Mouse (Mus musculus) thymus, postnatal 36 days (tissue): ENCODE measurements around the gene Ppp1r32.
A peak's percentile ranks its signal among the peaks of the same experiment; 100 is the strongest.

ENCODE experiments used
- DNase-seq, 2 experiments: peaks; one replicate each; pipeline ENCODE4 v3.0.0; 2022; ENCODE audit warnings: mixed read lengths in 2 of 2

The Ppp1r32 gene

DNA sequence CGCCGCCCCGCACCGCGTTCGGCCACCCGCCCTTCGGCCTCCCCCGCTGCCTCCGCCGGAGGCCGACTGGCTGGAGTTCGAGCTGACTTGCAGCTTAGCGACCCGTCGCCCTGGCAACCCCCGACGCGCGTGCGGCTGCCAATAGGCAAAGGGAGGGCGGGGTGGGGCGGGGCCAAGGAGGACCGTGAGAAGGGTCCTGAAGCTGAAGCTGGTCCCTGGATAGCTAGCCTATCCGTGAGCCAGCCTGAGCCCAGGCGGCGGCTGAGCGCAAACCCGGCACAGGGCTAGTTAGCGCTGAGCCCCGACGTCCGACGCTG is 25.3 kb downstream of the Ppp1r32 start:
- peak in 1 of 2 experiments; percentile 21 for DNase-seq

DNA sequence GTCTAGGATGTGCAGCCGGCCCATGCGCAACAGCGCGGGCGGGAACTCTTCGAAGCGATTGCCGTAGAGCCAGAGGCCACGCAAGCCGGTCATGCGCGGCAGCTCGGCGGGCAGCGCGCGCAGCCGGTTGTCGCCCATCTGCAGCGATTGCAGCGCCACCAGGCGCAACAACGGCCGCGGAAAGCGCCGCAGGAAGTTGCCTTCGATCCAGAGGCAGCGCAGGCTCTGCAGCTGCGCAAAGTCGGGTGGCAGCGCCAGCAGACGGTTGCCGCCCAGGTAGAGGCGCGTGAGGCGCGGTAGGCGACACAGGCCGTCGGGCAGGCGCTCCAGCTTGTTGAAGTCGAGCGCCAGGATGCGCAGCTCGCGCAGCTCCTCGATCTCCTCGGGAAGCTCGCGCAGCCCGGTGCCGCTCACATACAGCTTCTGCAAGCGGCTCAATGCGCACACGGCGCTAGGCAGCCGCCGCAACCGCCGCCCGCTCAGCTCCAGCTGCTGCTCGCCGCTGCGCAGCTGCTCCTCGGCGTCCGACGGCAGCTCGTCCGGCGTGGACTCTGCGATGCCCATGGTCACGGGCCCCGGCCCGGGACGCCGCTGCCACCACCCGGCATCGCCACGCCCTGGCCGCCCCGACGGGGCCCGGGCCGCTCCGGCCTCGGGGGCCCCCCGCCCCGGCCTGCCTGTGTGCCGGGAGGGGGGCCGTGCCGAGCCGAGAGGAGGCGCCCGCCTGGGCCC is 25.8 kb downstream of the Ppp1r32 start, which contains the start of gene Lrrc10b:
TSS of gene Lrrc10b (minus strand) at position 722 of the 732 bp plus-strand sequence.
- DNase-seq, result peak; percentile 55

DNA sequence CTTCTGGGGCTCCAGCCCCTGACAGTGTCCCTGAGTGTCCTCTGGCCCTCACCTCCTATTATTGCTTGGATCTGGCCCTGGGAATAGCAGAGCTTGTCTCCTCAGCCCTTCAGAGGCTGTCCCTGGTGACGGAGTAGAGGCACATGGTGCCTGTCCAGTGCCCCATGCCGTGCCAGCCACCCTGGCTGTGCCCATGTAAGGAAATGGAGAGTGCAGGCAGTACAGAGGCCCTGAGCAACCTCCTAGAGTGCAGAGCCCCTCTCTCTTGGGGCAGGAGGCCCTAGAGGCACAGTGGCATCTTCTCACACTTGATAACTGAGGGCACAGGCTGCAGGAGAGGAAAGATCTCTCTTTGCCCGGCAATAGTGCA is 27.3 kb downstream of the Ppp1r32 start:
- no peak for DNase-seq

DNA sequence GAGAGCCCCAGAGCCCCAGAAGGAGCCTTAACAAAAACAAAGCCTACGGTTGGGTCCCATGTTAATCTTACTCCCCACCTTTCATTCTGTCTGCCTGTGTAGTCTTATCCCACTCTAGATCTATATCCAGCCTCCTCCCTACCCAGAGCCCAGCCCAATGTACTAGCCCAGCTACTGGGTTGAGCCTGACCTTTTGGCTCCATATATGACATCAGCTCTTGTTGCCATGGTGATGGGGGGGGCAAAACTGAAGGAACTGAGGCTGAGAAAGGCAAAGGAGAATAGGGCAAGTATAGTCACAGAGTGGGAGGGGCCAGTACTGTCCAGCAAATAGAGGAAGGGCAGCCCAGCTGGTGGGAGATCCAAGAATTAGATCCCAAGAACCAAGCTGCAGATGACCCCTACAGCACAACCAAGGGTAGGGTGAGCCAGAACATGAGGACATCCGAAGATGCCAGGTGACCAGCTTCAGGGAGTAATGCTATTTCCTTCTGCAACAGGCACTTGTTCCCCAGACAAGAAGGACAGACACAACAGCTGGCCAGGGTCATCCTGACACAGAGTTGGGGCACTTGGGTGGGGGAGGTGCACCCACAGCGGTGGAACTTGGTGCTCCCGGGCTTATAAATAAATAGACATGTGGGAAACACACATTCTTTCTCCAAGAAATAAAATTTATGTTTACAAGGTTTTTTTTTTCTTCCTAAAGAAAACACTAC is 27.9 kb downstream of the Ppp1r32 start:
- DNase-seq, result no peak

DNA sequence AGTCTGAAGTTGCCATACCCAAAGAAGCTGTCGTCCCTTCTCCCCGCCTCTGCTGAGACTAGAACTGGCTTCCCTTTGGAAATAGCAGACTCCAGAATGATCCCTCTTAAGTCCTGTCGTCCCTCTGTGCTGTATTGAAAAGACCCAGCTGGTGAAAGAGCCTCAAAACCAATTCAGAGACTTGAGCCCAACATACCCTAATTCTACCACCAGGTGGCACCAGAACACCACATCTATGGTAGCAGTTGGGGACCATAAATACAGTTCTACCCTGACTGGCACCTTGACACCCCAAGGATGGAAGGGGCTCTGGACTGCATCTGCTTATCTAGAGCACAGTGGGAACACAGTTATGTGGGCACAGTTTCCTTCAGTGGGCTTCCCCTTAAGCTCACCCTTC is 33.0 kb downstream of the Ppp1r32 start:
- DNase-seq, result peak; percentile 35 to 46

DNA sequence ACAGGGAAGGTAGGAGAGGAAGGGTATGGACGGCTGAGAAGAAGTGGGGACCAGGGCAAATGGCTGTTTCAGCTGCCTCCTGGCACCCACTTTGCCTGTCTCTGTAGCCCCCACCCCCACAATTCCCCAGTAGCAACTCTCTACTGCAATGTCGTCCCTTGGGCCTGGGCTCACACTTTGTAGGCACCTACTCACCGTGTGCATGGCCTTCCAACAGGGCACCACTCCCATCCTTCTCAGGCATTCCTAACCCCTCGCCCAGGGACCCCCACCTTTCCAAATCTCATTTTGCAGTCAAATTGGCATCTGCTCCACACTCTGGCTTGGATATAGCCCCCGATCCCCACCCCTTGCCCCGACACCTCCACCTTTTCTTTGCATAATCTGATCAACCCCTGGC is 33.5 kb downstream of the Ppp1r32 start:
- DNase-seq, result no peak

DNA sequence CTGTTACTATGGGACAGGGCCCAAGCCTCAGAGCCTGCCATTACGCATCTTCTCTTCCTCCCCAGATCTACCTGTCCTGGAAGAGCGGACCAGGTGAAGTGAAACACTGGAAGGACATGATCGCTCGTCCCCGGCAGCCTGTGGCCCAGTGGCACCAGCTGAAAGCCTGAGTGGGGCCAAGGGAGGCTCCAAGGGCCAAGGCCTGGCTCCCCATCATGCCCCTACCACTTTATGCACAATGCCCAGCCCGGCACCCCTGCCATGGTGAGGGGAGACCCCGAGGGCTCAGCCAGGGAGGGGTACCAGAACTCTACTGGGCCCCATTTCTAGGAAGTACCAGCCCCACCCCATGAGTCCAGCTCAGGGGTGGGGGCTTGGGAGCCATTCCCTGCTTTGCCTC is 34.5 kb downstream of the Ppp1r32 start:
- no peak for DNase-seq

DNA sequence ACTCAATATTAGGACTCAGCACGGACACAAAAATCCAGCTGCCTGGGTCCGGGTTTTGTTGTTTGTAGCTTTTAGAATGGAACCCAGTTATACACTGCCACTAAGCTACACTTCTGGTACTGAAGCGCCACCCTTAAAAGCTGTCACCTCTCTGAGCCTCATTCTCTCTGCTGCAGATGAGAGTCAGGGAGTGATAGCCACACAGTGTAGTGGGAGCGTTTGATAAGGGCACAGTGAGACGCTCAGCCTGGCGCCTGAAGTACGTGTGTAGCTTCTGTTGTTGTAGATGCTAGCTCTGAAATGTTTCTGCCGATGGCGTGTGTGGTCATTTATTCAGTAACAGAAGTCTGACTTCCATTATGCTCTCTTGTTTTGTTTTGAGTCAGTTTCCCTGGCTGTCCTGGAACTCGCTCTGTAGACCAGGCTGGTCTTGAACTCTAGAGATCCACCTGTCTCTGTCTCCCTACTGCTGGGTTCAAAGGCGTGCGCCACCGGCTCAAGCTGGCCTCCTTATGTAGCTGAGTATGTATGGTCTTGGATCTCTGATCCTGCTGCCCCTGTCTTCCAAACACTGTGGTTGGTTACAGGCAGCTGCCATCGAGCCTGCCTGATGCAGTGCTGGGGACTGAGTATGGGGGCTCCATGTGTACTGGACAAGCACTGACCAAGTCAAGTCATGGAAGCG is 37.9 kb downstream of the Ppp1r32 start:
- DNase-seq, result no peak

DNA sequence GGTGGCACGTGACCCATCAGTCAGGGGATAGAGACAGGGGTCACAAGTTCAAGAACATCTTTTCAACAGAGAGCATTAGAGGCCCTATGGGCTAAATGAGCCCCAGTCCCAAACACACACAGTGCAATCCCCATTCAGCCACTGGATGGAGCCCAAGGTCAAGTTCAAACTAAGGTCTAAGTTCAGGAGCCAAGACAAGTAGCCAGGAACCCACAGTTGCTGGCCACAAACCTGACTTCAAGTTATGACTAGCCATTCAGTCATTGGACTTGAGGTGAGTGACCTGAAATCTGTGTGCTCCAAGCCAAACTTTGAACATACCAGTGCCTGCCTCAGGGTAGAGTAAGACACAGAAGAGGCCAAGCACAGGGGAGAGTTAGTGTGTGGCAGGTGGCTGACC is 45.2 kb downstream of the Ppp1r32 start:
- DNase-seq, result no peak

DNA sequence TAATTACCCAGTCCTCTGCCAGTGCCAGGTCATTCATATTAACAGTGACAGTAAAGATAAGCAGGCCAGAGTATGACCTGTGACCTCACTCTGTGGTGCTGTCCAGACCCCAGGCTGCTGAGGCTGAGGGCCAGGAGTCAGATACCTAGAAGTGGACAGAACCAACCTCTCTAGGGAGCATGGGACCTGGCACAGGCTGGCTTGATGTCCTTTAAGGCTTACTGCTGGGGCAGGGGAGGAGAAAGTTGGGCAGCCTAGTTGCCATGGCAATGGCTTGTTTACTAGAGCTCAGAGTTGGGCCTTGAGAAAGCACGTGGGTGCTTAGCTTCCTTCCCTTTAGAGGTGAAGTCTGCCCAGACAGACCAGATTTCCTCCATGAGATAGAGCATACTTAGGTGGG is 46.0 kb downstream of the Ppp1r32 start:
- DNase-seq, result no peak

DNA sequence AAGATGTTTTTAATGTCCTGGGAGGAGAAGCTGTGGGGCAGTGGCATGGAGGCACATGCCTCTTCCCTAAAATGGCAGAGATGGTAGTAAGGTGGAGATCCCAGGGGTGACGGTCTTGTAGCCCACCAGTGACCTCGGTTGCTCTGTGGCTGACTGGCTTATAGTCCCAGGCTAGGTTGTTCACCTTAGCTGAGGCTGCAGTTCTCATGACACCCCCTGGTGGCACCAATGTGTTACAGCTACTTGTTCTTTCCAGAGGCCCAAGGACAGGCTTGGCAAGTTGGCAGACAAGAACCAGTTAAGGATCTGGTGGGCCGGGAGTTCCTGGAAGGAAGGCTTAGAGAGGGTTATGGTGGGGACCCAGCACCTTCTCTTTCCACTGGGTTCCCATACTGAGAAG is 46.8 kb downstream of the Ppp1r32 start:
- peak; percentile 24 to 30 for DNase-seq

DNA sequence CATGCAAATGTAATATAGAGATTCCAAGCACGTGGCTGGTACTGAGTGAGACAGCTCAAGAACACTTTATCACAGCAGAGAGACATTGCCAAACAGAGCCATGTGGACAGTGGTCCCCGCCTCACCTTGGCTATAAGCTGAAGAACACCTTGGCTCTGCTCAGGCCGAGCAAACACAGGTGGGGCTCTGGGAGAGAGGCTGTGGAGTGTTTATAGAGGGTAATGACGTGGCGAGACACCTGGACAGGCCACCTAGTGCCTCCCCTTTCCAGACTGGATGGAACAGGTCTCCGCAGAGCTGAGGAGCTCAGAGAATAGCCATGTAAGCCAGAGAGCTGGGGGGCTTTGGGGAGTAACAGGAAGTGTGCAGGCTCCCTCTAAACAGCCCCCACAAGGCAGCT is 47.8 kb downstream of the Ppp1r32 start:
- no peak for DNase-seq

DNA sequence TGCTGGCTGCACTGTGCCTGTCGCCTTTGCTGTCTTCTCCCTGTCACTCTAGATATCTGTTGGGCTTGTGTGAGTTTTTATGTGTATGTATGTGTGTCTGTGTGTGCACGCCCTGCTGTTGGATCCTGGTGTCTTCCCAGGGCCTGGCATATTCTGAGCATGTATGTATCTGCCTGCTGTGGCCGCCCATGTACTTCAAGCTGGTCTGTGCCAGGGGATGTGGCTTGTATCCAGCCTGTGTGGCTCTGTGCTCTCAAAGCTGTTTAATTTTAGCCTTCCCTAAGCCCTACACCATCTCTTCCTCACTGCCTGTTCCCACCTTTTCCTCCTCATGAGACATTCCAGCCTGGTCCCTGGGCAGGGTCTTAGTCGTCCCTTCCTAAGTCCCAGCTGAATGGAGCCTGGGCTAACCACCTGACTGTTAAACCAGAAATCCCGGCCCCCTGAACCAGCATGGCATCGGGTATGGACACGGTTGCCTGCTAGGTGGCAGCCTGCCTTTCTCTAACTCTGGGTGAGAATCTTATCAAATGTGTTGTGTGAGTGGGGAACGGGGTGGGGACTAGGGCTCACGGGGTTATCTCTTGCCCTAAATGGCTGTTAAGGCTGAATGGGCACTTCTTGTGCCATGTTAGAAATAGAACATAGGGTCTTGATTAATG is 48.7 kb downstream of the Ppp1r32 start:
- no peak for DNase-seq

DNA sequence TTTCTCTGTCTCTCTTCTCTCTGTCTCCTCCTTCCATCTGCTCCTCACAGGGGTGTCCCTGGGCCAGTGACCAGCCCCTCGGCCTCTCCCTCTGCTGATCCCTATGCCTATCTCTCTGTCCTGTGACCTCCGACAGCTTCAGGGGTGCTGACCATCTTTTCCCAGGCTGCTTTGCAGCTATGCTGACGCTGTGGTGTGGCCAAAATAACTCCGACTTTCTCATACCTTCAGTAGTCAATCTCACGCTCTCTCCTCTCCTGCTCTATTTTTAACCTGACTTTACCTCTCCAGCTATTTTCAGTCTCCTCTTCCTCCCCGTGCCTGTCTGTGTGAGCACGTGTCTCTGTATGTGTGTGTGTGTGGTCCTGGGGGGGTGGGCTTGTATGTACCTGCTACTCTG is 49.5 kb downstream of the Ppp1r32 start:
- no peak for DNase-seq

DNA sequence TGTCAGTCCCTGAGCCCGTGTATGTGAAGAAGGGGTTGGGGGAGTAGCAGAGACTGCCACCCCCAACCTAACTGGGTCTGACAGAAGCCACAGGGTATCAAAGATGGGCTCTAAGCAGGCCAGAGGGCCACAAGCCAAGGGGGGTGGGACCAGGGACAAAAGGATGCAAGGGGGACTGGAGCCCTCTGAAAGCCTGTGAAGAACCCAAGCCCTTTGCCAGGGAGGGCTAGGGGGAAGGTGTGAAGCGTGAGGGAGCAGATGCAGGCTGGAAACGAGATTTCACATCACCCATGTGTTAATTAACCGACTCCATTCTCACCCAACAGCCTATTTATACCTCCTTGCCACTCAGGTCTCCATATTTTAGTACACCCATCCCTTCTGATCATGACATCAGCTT is 50.9 kb downstream of the Ppp1r32 start:
- DNase-seq, result no peak

DNA sequence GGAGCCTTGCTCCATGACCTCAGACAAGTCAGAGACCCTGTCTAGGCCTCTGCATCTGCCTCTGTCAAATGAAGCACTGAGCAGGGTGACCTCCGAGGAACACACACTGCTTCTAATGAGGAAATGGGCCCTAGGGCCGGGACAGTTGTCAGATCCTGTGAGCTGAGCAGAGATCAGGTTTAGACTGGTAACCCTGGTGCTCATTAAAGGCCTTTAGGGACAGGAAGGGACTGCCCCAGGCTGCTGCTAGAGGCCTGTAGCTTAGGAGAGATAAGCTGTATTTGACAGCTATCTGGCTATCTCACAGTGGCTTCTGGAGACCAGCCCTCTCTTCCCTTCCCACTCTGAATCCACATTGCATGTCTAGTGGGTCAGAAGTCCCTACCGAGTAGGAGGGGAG is 51.3 kb downstream of the Ppp1r32 start:
- DNase-seq, result no peak

DNA sequence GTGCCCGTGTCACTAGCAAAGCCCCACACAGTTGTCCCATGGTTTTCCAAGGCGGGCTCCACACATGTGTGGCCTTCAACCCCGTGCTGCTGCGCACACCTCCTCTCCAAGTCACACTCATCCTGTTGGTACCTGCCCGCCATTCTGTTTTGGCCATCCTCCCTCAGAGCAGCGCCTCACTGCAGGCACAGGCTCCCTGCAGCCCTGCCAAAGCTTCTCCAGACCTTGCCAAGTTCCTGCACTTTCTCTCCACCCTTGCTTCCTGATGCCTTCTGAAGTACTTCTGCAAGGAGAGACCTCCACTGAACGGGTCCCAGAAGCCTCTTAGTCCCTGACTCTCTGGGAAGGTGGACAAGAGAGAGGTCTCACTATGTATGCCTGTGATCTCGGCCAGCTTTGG is 53.4 kb downstream of the Ppp1r32 start:
- DNase-seq, result no peak

DNA sequence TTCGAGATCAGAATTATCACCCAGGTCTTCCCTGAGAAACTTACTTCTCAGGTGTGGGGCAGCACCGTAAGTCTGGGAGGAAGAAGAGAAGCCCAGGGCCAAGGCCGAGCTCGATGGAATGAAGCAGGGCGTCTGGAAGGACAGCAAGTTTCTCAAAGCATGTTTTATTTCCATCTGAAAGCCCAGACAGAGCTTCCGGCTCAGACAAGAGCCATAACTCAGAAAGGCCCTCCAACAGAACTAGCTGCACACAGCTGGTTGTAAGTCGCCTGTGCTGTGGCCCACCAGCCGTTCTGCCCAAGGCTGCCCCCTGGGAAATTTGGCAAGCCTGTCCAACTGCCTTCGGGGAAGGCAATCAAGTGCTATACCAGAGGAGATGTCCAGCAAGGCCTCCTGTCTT is 55.3 kb downstream of the Ppp1r32 start:
- no peak for DNase-seq

DNA sequence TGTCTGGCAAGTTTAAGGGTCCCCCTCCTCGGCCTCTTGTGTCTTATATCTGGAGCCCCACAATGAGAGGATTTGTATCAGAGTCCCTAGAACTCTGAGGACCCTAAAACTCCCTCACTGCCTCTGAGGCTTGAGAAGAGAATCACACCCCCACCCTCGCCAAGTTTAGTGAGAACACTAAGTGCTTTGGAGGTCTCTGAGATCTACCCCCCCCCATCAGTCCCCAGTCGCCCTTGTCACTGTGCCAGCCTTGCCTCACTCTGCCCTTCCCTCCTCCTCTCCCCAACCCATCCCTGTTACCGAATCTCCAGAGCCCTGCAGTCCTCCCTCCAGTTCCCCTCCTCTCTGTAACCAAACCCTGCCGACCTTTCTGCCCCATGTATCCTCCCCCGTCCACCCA is 55.9 kb downstream of the Ppp1r32 start:
- DNase-seq, result no peak

DNA sequence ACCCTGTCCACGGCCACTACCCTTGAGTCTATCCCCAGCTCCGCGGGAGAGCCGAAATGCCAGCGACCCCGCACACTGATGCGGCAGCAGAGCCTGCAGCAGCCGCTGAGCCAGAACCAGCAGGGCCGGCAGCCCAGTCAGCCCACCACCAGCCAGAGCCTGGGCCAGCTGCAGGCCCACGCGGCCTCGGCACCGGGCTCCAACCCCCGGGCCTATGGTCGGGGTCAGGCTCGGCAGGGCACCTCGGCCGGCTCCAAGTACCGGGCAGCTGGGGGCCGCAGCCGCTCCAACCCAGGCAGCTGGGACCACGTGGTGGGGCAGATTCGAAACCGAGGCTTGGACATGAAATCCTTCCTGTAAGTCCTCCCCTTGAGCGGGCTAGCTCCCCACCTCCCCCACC is 56.4 kb downstream of the Ppp1r32 start:
- no peak for DNase-seq

DNA sequence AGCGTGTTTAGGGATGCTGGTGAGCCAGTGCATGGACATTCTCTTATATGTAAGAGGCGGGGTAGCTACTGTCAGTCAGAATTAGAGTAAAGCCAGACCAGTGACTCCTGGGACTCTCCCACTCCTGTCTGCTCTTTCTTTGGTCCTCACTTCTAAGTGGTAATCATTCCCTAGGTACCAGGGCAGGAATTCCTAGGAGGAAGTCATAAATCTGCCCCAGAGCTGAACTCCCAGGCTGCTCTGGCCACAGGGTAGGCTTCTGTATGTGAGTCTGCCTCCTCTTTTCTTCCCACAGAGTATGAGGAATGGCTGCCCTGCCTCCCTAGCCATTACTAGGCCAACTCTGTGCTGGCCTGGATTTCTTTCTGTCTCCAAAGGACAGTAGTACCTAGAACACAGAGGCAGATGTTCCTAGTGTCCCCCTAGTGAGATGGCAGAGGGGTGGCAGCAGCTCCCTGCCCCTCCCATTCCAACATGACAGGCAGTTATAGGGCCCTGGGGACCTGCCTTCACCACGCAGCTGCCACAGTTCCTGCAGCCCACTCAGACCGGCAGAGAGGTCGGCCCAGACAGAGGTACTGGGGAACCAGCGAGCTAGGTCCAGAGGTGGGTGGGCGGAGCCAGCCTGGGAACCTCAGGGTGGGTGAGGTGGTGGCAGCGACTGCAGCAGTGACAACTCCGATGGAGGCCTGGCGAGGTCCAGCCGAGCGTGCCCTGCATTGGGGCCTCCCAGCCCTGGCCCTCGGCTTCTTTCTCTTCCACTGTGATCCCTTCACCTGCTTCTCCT is 57.1 kb downstream of the Ppp1r32 start:
- DNase-seq, result no peak

DNA sequence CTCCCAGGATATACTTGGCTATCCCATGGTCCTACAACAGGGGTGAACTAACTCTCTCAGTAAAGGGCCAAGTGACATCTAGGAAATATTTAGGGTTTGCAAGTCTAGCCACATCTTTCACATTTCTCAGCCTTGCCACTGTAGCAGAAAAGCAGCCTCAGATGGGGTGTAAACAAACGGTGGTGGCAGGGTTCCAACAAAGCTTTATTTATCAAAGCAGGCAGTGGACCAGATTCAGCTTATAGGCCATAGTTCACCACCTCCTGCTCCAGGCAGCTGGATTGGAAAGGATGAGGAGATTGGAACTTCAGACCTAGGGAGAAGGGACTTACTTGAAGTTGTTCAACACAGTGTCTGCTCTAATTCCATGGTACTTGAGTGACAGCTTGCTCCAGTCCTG is 58.0 kb downstream of the Ppp1r32 start:
- no peak for DNase-seq
